Mouse (Mus musculus): Measurements from ENCODE around the gene Tns2. TPM values are rescaled to one million over a fixed set of nuclear protein-coding genes. Genes with fewer than 3 reads are reported as not detected.

Tns2 gene
- polyA plus RNA-seq, 1 experiment from 2014 or later = 32.5 TPM

- peaks cover 85% of the 10 kb centered on the region for H3K36me3 ChIP-seq
- no peak overlapping the region for H3K4me2 ChIP-seq
- ATAC-seq (ENCODE audit: extremely low read depth, insufficient number of reproducible peaks, low FRiP score, low TSS enrichment) = no peak
- no peak overlapping the region for H3K9ac ChIP-seq
- no peak overlapping the region for H3K4me3 ChIP-seq
- WGBS = 70% methylated on average over 5 of the region's 5 CpGs
- H3K9me3 ChIP-seq = no peaks in the 10 kb centered on the region
- H3K4me1 ChIP-seq = peaks cover 20% of the 10 kb centered on the region; the same call in 1 of the 2 replicates
- H3K27ac ChIP-seq (replicated peaks) = no peak overlapping the region
- no peaks in the 10 kb centered on the region for H3K27me3 ChIP-seq (replicated peaks)
Observed at GRCm38 (mm10) chr15:102120530-102120929, 20.3 kb downstream of the Tns2 start.

GRCm38 (mm10) chr15:102126303-102126702, 26.1 kb downstream of the Tns2 start:
- peaks cover 77% of the 10 kb centered on the region for H3K36me3 ChIP-seq
- peaks cover 16% of the 10 kb centered on the region for H3K4me1 ChIP-seq
- no peak overlapping the region for H3K4me3 ChIP-seq
- peak; percentile 25; the same call in 1 of the 2 replicates for ATAC-seq (ENCODE audit: extremely low read depth, insufficient number of reproducible peaks, low FRiP score, low TSS enrichment)
- H3K27me3 ChIP-seq (replicated peaks) = no peaks in the 10 kb centered on the region
- WGBS = 21% methylated on average over 2 of the region's 2 CpGs
- no peak overlapping the region for H3K4me2 ChIP-seq
- H3K27ac ChIP-seq (replicated peaks) = peak overlapping the region; percentile 46
- H3K9ac ChIP-seq = no peak overlapping the region
- H3K9me3 ChIP-seq = no peaks in the 10 kb centered on the region

GRCm38 (mm10) chr15:102133314-102133713, 33.1 kb downstream of the Tns2 start:
- Histone ChIP-seq H3K9me3 (no peaks in the 10 kb centered on the region), H3K4me1 (peaks cover 21% of the 10 kb centered on the region), H3K4me3 (no peak overlapping the region), H3K27me3 (replicated peaks) (no peaks in the 10 kb centered on the region), H3K4me2 (no peak overlapping the region), H3K27ac (replicated peaks) (no peak overlapping the region), H3K9ac (no peak overlapping the region), H3K36me3 (peaks cover 55% of the 10 kb centered on the region)
- 84% methylated on average over 9 of the region's 9 CpGs for WGBS
- no peak for ATAC-seq (ENCODE audit: extremely low read depth, insufficient number of reproducible peaks, low FRiP score, low TSS enrichment)

- 94% methylated on average over 2 of the region's 2 CpGs for WGBS
- Histone ChIP-seq H3K4me2 (peak overlapping the region; percentile 76), H3K27ac (replicated peaks) (no peak overlapping the region), H3K9me3 (no peaks in the 10 kb centered on the region), H3K27me3 (replicated peaks) (no peaks in the 10 kb centered on the region), H3K36me3 (peaks cover 41% of the 10 kb centered on the region), H3K4me1 (peaks cover 21% of the 10 kb centered on the region), H3K4me3 (peak overlapping the region; percentile 66; the same call in 1 of the 2 replicates), H3K9ac (no peak overlapping the region)
- no peak for ATAC-seq (ENCODE audit: extremely low read depth, insufficient number of reproducible peaks, low FRiP score, low TSS enrichment)
Observed at GRCm38 (mm10) chr15:102134709-102135108, 34.5 kb downstream of the Tns2 start.

DNA sequence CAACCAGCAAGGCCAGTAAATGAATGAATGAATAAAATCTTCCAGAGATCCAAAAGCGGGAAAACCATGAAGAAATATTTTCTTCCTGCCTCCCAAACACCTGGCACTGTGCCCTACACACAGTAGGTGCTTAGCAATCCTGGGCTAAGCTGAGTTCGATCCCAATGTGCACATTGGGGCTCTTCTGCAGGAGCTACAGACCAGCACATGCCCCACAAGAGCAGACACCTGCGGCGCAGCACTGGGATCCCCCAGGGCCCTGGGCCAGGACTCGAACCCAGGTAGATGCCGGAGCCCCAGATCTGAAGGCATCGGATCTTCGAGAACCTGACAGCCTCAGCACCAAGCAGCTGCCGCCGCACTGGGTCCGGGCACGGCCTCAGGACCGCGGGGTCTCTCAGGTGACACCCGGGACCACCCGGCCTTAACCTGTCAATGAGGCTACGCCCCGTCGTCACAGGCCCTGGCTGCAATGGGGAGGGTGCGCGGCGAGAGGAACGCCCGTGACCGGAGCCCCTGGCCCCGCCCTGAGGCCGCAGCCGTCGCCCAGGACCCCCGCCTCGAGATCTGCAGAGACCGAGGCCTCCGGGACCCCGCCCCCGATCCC, 35.4 kb downstream of the Tns2 start:
- Histone ChIP-seq H3K36me3 (peaks cover 32% of the 10 kb centered on the region), H3K9me3 (no peaks in the 10 kb centered on the region), H3K27ac (replicated peaks) (peak overlapping the region; percentile 55), H3K9ac (peak overlapping the region; percentile 87), H3K4me3 (peak overlapping the region; percentile 66), H3K27me3 (replicated peaks) (no peaks in the 10 kb centered on the region), H3K4me1 (peaks cover 21% of the 10 kb centered on the region), H3K4me2 (peak overlapping the region; percentile 76)
- no peak for ATAC-seq (ENCODE audit: extremely low read depth, insufficient number of reproducible peaks, low FRiP score, low TSS enrichment)
- 2% methylated on average over 33 of the region's 35 CpGs for WGBS

- Histone ChIP-seq H3K4me1 (peaks cover 21% of the 10 kb centered on the region), H3K4me2 (peak within 1 kb of the TSS; percentile 77), H3K4me3 (peak within 1 kb of the TSS; percentile 66), H3K9ac (peak within 1 kb of the TSS; percentile 87), H3K9me3 (no peaks in the 10 kb centered on the region), H3K27ac (replicated peaks) (peak within 1 kb of the TSS; percentile 69), H3K27me3 (replicated peaks) (no peaks in the 10 kb centered on the region), H3K36me3 (peaks cover 26% of the 10 kb centered on the region)
- under 1% methylated on average over 50 of the region's 50 CpGs for WGBS
- peak; percentile 98 for ATAC-seq (ENCODE audit: extremely low read depth, insufficient number of reproducible peaks, low FRiP score, low TSS enrichment)
Observed at GRCm38 (mm10) chr15:102136129-102136758, 36.0 kb downstream of the Tns2 start, which contains the start of gene Spryd3. Gene Spryd3, minus strand, starts transcription at chr15:102136234.

- WGBS = 81% methylated on average over 5 of the region's 5 CpGs
Observed at GRCm38 (mm10) chr15:102141120-102141519, 40.9 kb downstream of the Tns2 start.

GRCm38 (mm10) chr15:102142914-102143912, 43.0 kb downstream of the Tns2 start:
- no peak overlapping the region for H3K4me3 ChIP-seq
- no peak overlapping the region for H3K4me2 ChIP-seq
- H3K4me1 ChIP-seq = peaks cover 42% of the 10 kb centered on the region
- H3K27ac ChIP-seq (replicated peaks) = no peak overlapping the region
- H3K27me3 ChIP-seq (replicated peaks) = peaks cover 43% of the 10 kb centered on the region
- H3K36me3 ChIP-seq = no peaks in the 10 kb centered on the region
- H3K9ac ChIP-seq = 0 out of 2 replicates have a peak overlapping the region, but pooled peaks have one; percentile 47
- WGBS = 47% methylated on average over 23 of the region's 23 CpGs
- ATAC-seq (ENCODE audit: extremely low read depth, insufficient number of reproducible peaks, low FRiP score, low TSS enrichment) = no peak
- H3K9me3 ChIP-seq = no peaks in the 10 kb centered on the region

More at GRCm38 (mm10) chr15:102141120-102141519, 40.9 kb downstream of the Tns2 start:
- no peak for ATAC-seq (ENCODE audit: extremely low read depth, insufficient number of reproducible peaks, low FRiP score, low TSS enrichment)
- Histone ChIP-seq H3K27ac (replicated peaks) (no peak overlapping the region), H3K36me3 (no peaks in the 10 kb centered on the region), H3K4me2 (no peak overlapping the region), H3K4me3 (no peak overlapping the region), H3K9ac (no peak overlapping the region), H3K9me3 (no peaks in the 10 kb centered on the region), H3K27me3 (replicated peaks) (peaks cover 39% of the 10 kb centered on the region), H3K4me1 (peaks cover 42% of the 10 kb centered on the region)

DNA sequence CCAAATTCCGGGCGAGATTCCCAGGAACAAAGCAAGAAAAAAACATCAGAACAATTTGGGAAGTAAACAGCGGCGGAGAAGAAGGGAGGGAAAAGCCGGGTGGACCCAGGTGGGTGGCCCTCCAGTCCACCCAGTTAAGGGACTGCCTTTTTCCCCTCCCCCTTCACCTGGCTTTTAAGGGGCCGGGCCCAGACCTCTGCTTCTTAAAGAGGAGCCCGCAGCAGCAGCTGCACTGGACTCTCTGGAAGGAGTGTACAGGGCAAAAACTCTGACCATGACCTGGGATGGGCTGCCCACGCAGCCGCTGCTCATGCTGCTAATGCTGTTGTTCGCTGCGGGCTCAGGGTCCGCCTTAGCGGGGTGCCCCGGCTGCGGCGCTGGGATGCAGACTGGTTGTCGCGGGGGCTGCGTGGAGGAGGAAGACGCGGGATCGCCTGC, 44.1 kb downstream of the Tns2 start, which contains the start of gene Igfbp6:
TSS of gene Igfbp6 (plus strand) at position 89 of the 438 bp plus-strand sequence.
- H3K9ac ChIP-seq = peak within 1 kb of the TSS; percentile 69
- no peak for ATAC-seq (ENCODE audit: extremely low read depth, insufficient number of reproducible peaks, low FRiP score, low TSS enrichment)
- peaks cover 42% of the 10 kb centered on the region for H3K4me1 ChIP-seq
- H3K4me2 ChIP-seq = peak within 1 kb of the TSS; percentile 63
- peaks cover 43% of the 10 kb centered on the region for H3K27me3 ChIP-seq (replicated peaks)
- H3K36me3 ChIP-seq = no peaks in the 10 kb centered on the region
- 10% methylated on average over 22 of the region's 22 CpGs for WGBS
- H3K4me3 ChIP-seq = peak within 1 kb of the TSS; percentile 35
- H3K27ac ChIP-seq (replicated peaks) = no peak within 1 kb of the TSS
- no peaks in the 10 kb centered on the region for H3K9me3 ChIP-seq

DNA sequence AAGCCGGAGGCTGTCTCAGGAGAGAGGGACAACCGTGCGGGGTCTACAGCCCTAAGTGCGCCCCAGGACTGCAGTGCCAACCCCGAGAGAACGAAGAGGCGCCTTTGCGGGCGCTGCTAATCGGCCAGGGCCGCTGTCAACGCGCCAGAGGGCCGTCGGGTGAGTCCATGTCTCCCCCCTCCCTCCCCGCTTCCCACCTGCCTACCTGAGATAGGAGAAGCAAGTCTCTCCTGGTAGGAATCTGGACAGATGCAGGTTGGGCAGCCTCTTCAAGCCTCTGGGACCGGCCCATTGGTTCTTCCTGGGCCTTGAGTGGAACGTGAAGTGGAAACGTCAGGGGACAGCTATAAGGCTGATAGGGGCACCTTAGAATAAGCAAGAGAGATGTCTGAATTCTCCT, 44.5 kb downstream of the Tns2 start:
- H3K9ac ChIP-seq = peak overlapping the region; percentile 69
- WGBS = 11% methylated on average over 19 of the region's 19 CpGs
- peak overlapping the region; percentile 35 for H3K4me3 ChIP-seq
- H3K4me2 ChIP-seq = peak overlapping the region; percentile 63
- H3K9me3 ChIP-seq = no peaks in the 10 kb centered on the region
- no peak overlapping the region for H3K27ac ChIP-seq (replicated peaks)
- H3K27me3 ChIP-seq (replicated peaks) = peaks cover 43% of the 10 kb centered on the region
- no peak for ATAC-seq (ENCODE audit: extremely low read depth, insufficient number of reproducible peaks, low FRiP score, low TSS enrichment)
- no peaks in the 10 kb centered on the region for H3K36me3 ChIP-seq
- peaks cover 45% of the 10 kb centered on the region for H3K4me1 ChIP-seq

DNA sequence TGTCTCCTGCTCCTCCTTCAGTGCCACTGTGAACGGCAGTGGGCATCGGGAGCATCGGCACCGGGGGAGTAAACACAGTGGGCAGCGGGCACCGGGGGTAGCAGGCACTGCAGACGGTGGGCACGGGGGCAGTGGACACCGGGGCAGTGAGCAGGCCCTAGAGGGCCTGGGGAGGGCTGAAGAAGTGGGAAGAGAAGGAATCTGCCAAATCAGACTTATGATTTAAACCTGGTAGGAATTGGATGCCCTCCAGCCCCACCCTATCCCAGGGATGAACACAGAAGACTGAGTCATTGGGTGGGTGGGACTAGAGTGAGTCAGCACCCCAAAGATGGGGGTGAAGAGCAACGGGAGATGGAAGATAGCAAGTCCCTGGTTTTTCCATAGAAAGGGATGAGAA, 45.1 kb downstream of the Tns2 start:
- WGBS = 76% methylated on average over 10 of the region's 10 CpGs
- Histone ChIP-seq H3K9ac (no peak overlapping the region), H3K4me1 (peaks cover 51% of the 10 kb centered on the region), H3K27me3 (replicated peaks) (peaks cover 43% of the 10 kb centered on the region), H3K4me2 (0 out of 2 replicates have a peak overlapping the region, but pooled peaks have one; percentile 63), H3K9me3 (no peaks in the 10 kb centered on the region), H3K27ac (replicated peaks) (no peak overlapping the region), H3K36me3 (no peaks in the 10 kb centered on the region), H3K4me3 (no peak overlapping the region)
- no peak for ATAC-seq (ENCODE audit: extremely low read depth, insufficient number of reproducible peaks, low FRiP score, low TSS enrichment)

All from heart, embryonic 13.5 days (tissue).